8 mouse cellular contexts compared by ENCODE assay signal in the genomic region with DNA sequence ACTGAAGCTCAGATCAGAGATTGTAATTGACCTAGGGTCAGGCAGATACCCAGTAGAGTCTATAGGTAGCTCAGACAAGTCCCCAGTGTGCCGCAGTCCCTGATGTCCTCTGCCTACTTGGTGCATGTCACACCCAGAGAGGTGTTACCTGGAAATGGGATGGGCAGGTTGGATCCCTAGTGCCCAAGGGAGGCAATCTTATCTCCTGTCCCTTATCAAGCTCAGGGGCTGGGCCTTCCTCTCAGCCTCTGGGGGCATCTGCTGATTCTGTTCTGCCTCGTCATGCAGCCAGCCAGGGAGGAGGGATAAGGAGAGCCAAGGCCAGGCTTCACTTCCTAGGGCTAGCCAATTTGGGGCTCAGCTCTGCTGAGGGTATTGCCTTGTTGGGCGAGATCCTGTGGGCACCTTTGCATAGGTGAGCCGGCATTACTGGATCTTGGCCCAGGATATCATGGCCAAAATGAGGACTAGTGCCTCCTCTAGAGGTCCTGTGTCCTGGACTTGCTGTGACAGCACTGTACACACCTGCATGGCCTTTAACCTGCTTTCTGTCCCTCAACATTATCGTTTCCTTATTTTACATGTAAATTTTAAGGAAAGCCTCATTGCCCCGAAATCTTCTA. TPM values are rescaled to one million over a fixed set of nuclear protein-coding genes. Genes with fewer than 3 reads are reported as not detected.
DNase-seq lines count a peak whose midpoint lies in the region; ATAC-seq lines count a peak whose summit lies in the region.

No protein-coding gene starts in this region.

- intact Hi-C loops in left cerebral cortex, postnatal 36 days (cut with DNase I) = no loop called here

- peaks cover 5% of the 10 kb centered on the region for H3K27me3 ChIP-seq in erythroblast, embryonic 14.5 days (ENCODE audit: control insufficient read depth)
- no peaks in the 10 kb centered on the region for H3K27me3 ChIP-seq in limb, embryonic 15.5 days
- no peaks in the 10 kb centered on the region for H3K27me3 ChIP-seq in stomach, embryonic 15.5 days (replicated peaks)

- H3K4me1 ChIP-seq in erythroblast, embryonic 14.5 days (ENCODE audit: control insufficient read depth) = peaks cover 62% of the 10 kb centered on the region
- H3K4me1 ChIP-seq in limb, embryonic 15.5 days = peaks cover 26% of the 10 kb centered on the region
- peaks cover 29% of the 10 kb centered on the region for H3K4me1 ChIP-seq in stomach, embryonic 15.5 days

- peak; percentile 58 for DNase-seq in spleen, adult 12 weeks (ENCODE audit: low spot score)
- no peak for DNase-seq in spleen, adult 18-20 months
- no peak for DNase-seq in left cerebral cortex, postnatal 36 days (ENCODE audit: low spot score in 2 of 2)
- DNase-seq in kidney, postnatal 14 days = no peak
- no peak for DNase-seq in layer of hippocampus, postnatal 10 days (ENCODE audit: low spot score in 2 of 2)

- H3K27ac ChIP-seq in limb, embryonic 15.5 days = no peak overlapping the region
- peak overlapping the region; percentile 99; the same call in 1 of the 2 replicates for H3K27ac ChIP-seq in stomach, embryonic 15.5 days

- 78% methylated on average over 6 of the region's 6 CpGs for WGBS in limb, embryonic 15.5 days
- 73% methylated on average over 6 of the region's 6 CpGs for WGBS in stomach, embryonic 15.5 days

- peak overlapping the region; percentile 97 for H3K4me3 ChIP-seq in erythroblast, embryonic 14.5 days (replicated peaks)
- peak overlapping the region; percentile 88 for H3K4me3 ChIP-seq in limb, embryonic 15.5 days
- H3K4me3 ChIP-seq in stomach, embryonic 15.5 days (replicated peaks) = peak overlapping the region; percentile 74

- peak overlapping the region; percentile 76 for H3K4me2 ChIP-seq in limb, embryonic 15.5 days
- H3K4me2 ChIP-seq in stomach, embryonic 15.5 days = peak overlapping the region; percentile 83

- no peak for ATAC-seq in limb, embryonic 15.5 days (ENCODE audit: insufficient number of reproducible peaks, low FRiP score, low TSS enrichment, low read depth)
- no peak for ATAC-seq in stomach, embryonic 15.5 days (ENCODE audit: insufficient read depth, low FRiP score, low read depth)

- H3K36me3 ChIP-seq in erythroblast, embryonic 14.5 days (ENCODE audit: control insufficient read depth) = peaks cover 50% of the 10 kb centered on the region
- H3K36me3 ChIP-seq in limb, embryonic 15.5 days = peaks cover 24% of the 10 kb centered on the region
- peaks cover 15% of the 10 kb centered on the region for H3K36me3 ChIP-seq in stomach, embryonic 15.5 days

- H3K9ac ChIP-seq in limb, embryonic 15.5 days = 0 out of 2 replicates have a peak overlapping the region, but pooled peaks have one; percentile 3
- no peak overlapping the region for H3K9ac ChIP-seq in stomach, embryonic 15.5 days

- no peaks in the 10 kb centered on the region for H3K9me3 ChIP-seq in erythroblast, embryonic 14.5 days (ENCODE audit: control insufficient read depth, low read length)
- H3K9me3 ChIP-seq in limb, embryonic 15.5 days = no peaks in the 10 kb centered on the region
- no peaks in the 10 kb centered on the region for H3K9me3 ChIP-seq in stomach, embryonic 15.5 days

RNA-seq across cellular contexts. Expression of gene Grk6, which starts 1.7 kb away (rescaled TPM):
- 9.5 and 10.2 TPM in 2 replicates for polyA plus RNA-seq in erythroblast, embryonic 14.5 days (2012)
- 34.3 and 39.0 TPM in 2 replicates for polyA plus RNA-seq in limb, embryonic 15.5 days (2015; fragmentation: Nextera tagmentation; extraction: Ambion mirVana)
- polyA plus RNA-seq in stomach, embryonic 15.5 days (2015; fragmentation: Nextera tagmentation; extraction: Ambion mirVana) = 39.1 and 40.7 TPM in 2 replicates
- 10 to 100 TPM; 63.4 to 65.2 TPM for total RNA-seq in left cerebral cortex, postnatal 36 days (2021)
- 10 to 100 TPM; 76.4 to 79.2 TPM for total RNA-seq in layer of hippocampus, postnatal 10 days (2021)

RNA-seq across cellular contexts. Expression of gene Prr7, which starts 17.5 kb away (rescaled TPM):
- polyA plus RNA-seq in erythroblast, embryonic 14.5 days (2012) = 0.08 and 0.23 TPM in 2 replicates
- polyA plus RNA-seq in limb, embryonic 15.5 days (2015; fragmentation: Nextera tagmentation; extraction: Ambion mirVana) = 0.38 and 1.2 TPM in 2 replicates
- 0.72 and 0.85 TPM in 2 replicates for polyA plus RNA-seq in stomach, embryonic 15.5 days (2015; fragmentation: Nextera tagmentation; extraction: Ambion mirVana)
- total RNA-seq in left cerebral cortex, postnatal 36 days (2021) = 10 to 100 TPM; 81.8 to 82.1 TPM
- total RNA-seq in layer of hippocampus, postnatal 10 days (2021) = 100 to 1,000 TPM in 1 of 2 experiments, 10 to 100 TPM in 1; 98.1 to 112 TPM

RNA-seq across cellular contexts. Expression of gene F12, which starts 20.0 kb away (rescaled TPM):
- polyA plus RNA-seq in erythroblast, embryonic 14.5 days (2012) = 0.09 and 0.25 TPM in 2 replicates
- polyA plus RNA-seq in limb, embryonic 15.5 days (2015; fragmentation: Nextera tagmentation; extraction: Ambion mirVana) = 0.17 TPM in 1 of 2 replicates, not detected in the other
- polyA plus RNA-seq in stomach, embryonic 15.5 days (2015; fragmentation: Nextera tagmentation; extraction: Ambion mirVana) = 2.5 and 6.8 TPM in 2 replicates
- under 1 TPM; 0.79 to 0.84 TPM for total RNA-seq in left cerebral cortex, postnatal 36 days (2021)
- 1 to 10 TPM in 1 of 2 experiments, under 1 TPM in 1; 0.37 to 1.2 TPM for total RNA-seq in layer of hippocampus, postnatal 10 days (2021)

RNA-seq across cellular contexts. Expression of gene Pfn3, which starts 31.6 kb away (rescaled TPM):
- polyA plus RNA-seq in erythroblast, embryonic 14.5 days (2012) = not detected in 2 replicates
- polyA plus RNA-seq in limb, embryonic 15.5 days (2015; fragmentation: Nextera tagmentation; extraction: Ambion mirVana) = not detected in 2 replicates
- polyA plus RNA-seq in stomach, embryonic 15.5 days (2015; fragmentation: Nextera tagmentation; extraction: Ambion mirVana) = not detected in 2 replicates
- not detected for total RNA-seq in left cerebral cortex, postnatal 36 days (2021)
- total RNA-seq in layer of hippocampus, postnatal 10 days (2021) = under 1 TPM in 1 of 2 experiments, not detected in 1; 0.75 TPM

RNA-seq across cellular contexts. Expression of gene Dbn1, which starts 41.3 kb away (rescaled TPM):
- polyA plus RNA-seq in erythroblast, embryonic 14.5 days (2012) = 0.05 and 0.06 TPM in 2 replicates
- 162 and 172 TPM in 2 replicates for polyA plus RNA-seq in limb, embryonic 15.5 days (2015; fragmentation: Nextera tagmentation; extraction: Ambion mirVana)
- polyA plus RNA-seq in stomach, embryonic 15.5 days (2015; fragmentation: Nextera tagmentation; extraction: Ambion mirVana) = 110 and 115 TPM in 2 replicates
- 100 to 1,000 TPM; 247 to 314 TPM for total RNA-seq in left cerebral cortex, postnatal 36 days (2021)
- 100 to 1,000 TPM; 392 to 399 TPM for total RNA-seq in layer of hippocampus, postnatal 10 days (2021)
